Mouse (Mus musculus) layer of hippocampus, adult 9-10 months (tissue): ENCODE results near the gene Obsl1.

Experiments
- DNase-seq: peaks from one replicate; pipeline ENCODE4 v3.0.0; 2022; ENCODE audit warnings: low spot score

Gene Obsl1

DNA sequence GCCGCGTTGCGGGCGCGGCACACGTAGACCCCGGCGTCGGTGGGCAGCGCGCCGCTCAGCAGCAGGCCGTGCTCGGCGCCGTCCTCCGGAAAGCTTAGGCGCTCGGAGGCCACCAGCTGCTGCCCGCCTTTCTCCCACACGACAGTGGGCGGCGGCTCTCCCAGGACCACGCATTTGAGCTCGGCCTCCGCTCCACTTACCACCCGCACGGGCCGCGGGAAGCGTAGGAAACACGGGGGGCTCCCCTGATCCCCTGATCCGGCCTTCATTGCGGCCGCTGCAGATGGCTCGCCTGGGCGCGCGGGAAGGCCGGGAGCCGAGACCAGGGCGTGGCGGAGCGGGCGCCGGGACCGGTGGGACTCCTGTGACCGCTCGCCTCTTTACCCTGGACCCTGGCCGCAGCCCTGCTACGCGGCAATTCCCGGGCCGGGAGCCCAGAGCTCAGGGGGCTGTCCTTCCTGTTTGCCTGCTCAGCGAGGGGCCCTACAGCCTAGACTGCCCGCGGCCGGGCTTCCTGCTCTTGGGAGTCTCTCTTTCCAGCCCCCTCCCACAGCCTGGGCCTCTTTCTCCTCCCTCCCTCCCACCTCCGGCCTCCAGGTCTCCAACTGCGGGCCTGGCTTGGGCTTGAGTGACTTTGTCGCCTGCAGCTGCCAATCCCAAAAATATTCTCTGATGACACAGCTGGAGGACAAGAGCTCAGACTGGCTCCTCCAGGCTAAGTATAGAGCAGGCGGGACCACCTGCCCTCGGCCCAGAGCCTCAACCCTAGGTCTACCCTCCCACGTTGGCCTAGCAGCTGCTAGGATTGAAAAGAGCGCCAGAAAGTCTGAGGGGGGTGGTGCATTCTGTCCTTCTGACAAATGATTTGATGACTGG is at the start of gene Obsl1:
Obsl1 (minus strand) TSS at position 497 of the 876 bp plus-strand sequence.
- DNase-seq, result no peak

DNA sequence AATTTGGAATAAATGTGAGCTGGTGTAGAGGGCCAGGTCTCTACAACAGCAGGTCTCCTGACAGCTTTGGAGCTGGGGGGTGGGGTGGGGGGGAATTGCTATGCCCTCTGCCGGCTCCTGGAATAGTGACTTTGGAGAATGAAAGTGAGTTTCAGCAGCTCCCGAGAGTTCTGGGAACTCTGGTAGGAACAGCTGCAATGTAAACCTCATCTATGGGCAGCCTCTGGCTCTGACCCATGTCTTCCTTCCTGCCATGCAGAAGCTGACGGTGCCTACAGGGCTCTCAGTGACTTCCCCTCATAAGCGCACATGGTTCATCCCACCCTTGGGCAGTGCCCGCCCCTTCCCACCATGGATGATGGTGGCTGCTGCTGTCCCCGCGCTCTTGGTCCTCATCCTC is 49.4 kb upstream of the Obsl1 start:
- no peak for DNase-seq

DNA sequence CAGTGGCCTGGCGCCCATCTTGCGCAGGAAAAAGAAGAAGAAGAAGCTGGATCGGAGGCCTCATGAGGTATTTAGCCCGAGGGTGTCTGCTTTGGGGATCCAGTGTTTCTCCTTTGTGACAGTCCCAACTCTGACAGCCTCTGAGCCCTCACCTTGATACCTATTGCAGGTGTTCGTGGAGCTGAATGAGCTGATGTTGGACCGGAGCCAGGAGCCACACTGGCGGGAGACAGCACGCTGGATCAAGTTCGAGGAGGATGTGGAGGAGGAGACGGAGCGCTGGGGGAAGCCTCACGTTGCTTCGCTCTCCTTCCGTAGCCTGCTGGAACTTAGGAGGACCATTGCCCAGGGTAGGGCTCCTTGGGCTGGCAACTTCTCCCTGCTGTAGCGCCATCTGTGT is 44.3 kb upstream of the Obsl1 start:
- no peak for DNase-seq

DNA sequence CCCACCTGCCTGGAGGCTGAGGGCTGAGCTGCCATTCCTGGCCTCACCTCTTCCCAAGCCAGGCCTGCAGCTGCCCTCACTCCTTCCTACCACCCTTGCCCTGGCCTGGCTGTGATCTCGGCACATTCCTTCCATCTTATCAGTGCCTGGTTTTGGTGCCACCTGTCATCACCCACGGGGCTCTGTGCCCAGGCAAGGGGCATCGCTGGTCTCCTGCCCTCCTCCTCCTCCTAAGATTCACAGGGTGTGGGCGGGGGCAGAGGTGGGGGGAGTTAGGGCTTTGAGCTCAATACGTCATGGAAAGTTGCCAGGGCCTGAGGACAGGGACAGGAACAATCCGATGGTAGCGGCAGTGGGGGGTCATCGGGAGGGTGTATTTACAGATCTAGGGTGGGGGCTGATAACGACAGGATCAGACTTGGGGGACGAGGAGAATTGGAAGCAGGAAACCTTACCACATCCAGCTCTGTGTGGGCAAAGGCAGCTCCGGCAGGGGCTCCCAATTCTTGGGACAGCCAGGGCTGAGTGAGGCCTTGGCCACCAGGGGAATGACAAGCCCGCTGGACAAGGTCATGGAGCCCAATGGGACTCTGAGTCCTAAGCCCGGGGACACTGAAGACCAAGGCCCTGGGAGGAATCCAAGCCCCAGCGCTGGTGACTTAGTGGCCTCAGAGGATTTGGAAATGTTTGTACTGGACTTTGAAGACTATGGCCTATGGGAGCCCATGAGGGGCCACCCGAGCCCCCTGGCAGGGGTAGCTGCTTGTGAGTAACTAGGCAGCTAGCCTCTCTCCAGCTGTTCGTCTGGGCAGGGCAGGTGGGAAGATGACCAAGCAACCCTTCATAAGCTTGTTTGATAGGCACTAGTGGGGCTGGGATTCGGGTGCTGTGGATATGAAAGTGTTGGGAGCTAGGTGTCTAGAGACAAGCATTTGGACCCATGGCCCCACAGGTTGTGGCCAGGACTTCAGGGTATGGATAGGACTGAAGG is 43.3 kb upstream of the Obsl1 start:
- DNase-seq, result no peak

DNA sequence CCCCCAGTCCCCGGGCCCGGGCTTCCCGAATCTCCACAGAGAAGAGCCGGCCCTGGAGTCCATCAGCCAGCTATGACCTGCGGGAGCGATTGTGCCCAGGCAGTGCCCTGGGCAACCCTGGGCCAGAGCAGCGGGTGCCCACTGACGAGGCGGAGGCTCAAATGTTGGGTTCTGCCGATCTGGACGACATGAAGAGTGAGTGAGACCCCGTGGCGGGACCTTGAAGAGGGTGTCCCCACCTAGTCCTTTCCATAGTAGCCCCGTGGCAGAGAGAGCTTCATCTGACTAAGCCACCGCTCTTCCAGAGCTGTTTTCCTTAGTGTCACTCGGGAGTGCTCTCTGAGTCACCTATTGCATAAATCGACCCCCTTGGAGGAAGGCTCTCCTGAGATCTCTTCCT is 42.6 kb upstream of the Obsl1 start:
- DNase-seq, result no peak

DNA sequence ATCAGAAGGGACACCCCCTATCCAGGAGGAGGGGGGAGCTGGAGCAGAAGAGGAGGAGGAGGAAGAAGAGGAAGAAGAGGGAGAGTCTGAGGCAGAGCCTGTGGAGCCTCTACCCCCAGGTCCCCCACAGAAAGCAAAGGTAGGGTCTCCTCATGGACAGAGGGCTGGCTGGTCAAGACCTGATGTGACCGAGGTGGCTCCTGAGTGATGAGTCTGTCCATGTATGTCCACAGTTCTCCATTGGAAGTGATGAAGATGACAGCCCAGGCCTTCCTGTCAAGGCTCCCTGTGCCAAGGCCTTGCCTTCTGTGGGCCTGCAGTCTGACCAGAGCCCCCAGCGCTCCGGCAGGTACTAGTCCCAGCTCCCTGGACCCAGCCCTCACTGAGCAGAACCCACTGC is 41.8 kb upstream of the Obsl1 start:
- no peak for DNase-seq

DNA sequence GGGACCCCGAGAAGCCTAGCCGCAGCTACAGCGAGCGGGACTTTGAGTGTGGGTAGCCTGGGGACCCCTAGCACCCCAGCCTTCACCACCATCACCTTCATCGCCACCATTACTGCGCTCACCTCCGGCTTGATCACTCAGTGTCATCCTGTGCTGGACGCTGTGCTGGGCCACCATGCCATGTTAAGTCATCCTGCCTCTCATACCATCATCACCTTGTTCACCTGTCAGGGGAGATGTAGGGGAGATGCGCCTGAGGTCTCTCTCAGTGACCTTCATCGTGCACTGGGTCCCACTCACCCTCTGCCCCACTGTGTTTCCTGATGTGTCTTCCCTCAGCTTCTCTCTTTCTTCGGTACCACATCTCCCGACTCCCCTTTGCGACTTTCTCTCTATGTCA is 41.1 kb upstream of the Obsl1 start:
- DNase-seq, result no peak

DNA sequence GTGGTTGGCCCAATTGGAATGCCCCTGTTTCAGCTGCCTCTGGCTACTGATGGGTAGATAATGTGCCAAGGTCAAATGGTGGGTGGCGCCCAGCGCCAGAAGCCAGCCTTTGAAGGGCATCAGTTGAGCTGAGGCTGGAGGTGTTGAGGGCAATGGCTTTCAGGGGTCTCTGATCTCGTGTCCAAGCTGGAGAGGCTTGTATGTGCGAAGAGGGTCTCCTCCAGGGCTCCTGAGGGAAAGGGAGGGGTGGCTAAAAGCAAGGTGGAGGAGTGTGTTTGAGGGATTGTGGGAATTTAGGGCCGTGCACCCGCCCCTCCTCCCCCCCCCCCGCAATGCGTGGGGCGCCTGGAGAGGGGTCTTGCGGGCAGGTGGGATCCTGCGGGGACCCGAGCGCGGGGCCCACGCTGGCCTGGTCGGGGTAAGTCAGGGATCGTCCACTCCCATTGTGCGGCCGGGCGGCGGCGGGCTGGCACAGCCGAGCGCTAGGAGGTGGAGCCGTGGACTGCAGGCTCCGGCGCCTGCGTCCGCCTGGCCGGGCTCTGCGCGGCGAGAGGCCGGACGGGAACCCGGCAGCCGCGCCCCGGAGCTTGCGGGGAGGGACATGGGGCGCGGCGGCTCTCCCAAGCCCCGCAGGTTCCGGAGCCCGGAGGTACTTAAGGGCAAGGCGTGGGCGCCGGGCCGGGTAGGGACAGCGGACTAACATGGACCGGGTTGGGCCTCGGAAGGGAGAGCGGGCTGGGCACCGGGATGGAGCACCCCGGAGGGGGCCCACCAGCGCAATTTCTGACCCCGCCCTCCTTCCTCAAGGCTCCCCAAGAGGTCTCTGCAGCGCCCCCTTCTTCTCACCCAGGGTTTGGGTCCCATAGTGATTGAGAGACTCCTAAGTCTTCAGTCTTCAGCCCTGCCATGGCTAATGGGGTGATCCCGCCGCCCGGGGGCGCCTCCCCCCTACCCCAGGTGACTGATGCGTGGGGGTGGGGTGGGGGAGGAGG is 40.0 kb upstream of the Obsl1 start, which contains the start of gene Slc4a3:
Slc4a3 (plus strand) TSS at position 302 of the 992 bp plus-strand sequence.
- DNase-seq, result no peak

DNA sequence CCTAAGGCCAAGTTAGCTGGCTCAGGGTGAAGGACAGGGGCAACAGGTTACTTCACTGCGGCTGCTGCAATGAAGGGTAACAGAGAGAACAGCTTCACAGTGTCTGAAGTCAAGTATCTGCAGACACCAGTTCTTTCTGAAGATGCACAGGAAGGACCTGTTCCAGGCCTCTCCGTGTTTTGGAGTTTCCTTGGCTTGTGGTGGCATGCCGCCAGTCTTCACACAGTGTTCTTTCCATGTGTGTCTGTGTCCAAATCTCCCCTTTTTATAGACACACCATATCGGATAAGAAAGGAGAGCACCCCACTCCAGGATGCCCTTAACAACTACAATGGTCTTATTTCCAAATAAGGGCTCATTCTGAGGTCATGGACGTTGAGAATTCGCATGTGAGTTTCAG is 38.1 kb upstream of the Obsl1 start:
- no peak for DNase-seq

DNA sequence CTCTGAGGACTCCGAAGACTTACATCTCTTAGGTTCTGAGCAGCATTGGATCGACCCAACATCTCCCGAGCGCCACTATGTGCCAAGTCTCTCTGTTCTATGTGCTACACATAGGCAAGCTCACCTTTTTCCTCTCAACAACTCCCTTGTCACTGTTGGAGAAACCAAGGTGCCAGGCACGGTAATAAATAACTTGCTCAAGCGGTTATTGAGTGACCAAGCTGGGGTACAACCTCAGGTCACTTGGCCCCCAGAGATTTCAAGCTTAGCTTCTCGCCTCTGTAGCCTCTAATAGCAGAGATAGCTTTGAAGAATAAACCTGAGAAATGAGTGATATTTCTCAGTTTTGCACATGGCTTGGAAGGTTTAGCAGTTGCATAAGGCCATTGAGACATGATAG is 35.2 kb upstream of the Obsl1 start:
- no peak for DNase-seq

DNA sequence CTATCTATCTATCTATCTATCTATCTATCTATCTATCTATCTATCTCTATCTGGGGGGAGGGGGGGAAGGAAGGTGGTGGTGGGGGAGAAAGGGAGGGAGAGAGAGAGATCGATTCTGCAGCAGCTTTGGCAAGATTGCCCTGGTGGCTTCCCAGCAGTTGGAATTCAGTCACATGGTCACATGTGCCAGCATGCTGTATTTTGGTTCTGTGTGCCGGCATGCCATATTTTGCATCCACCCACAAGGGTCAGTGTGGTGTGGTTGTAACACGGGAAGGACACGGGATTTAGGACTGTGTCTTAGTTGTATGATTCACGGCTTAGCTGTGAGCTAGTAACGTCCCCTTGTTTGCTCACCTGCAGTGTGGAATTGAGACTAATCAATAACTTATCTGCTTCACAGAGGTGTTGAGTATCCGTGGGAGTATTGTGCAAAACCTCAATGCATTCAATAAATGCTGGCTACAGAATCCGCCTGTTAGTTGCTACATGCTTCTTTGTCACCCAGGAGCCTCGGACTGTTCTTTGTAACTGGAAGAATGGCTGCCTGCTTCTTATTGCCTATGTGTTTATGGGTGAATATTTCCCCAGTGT is 32.4 kb upstream of the Obsl1 start:
- DNase-seq, result no peak

DNA sequence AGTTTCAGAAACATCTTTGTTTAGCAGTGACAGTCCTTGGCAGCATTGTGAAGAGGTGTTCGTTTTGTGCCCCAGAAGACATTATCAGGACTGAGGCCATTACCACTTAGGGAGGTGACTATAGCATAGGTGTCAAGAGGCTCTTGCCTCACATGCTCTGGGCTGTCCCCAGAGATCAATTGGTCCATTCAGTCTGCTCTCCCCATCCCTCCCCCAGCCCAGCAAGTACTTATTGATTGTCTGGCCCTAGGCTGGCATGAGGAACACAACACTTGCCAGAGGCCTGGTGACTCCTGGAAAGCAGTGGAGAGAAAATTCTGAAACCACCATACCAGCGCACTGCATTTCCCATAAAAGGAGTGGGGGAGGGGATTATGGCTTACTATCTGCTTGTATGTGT is 31.3 kb upstream of the Obsl1 start:
- DNase-seq, result no peak

DNA sequence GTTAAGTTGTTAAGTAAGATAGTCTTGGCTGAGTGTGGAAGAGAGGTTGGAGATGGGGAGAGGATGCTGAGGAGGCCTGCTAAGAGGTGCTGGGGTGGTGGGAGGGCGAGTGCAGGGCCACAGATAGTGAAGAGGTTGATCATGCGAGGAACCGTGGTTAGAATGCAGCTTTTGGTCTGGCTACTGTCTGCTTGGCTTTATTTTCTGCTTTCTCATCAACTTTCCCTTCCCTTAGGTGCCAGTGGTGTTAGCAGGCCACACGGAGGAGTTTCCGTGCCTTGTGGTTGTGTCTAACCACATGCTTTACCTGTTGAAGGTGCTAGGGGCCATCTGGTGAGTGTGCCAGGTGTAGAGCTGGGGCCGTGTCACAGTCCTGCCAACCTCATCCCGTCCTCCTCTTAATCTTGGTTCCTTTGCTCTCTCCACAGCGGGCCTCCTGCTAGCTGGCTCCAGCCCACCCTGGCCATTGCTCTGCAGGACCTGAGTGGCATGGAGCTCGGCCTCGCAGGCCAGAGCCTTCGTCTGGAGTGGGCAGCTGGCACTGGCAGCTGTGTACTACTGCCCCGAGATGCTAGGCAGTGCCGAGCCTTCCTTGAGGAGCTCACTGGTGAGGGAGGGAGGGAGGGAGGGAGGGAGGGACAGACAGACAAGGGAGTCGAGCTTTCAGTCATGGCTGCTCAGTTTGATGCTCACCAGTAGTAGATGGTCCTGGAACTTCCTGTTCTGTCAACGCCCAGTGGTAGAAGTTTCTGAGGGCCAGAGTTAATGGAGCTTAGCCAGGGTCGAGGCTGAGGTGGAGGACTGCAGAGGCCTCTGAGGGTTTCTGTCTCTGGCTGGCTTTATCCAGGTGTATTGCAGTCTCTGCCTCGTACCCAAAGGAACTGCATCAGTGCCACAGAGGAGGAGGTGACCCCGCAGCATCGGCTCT is 27.3 kb upstream of the Obsl1 start:
- no peak for DNase-seq

DNA sequence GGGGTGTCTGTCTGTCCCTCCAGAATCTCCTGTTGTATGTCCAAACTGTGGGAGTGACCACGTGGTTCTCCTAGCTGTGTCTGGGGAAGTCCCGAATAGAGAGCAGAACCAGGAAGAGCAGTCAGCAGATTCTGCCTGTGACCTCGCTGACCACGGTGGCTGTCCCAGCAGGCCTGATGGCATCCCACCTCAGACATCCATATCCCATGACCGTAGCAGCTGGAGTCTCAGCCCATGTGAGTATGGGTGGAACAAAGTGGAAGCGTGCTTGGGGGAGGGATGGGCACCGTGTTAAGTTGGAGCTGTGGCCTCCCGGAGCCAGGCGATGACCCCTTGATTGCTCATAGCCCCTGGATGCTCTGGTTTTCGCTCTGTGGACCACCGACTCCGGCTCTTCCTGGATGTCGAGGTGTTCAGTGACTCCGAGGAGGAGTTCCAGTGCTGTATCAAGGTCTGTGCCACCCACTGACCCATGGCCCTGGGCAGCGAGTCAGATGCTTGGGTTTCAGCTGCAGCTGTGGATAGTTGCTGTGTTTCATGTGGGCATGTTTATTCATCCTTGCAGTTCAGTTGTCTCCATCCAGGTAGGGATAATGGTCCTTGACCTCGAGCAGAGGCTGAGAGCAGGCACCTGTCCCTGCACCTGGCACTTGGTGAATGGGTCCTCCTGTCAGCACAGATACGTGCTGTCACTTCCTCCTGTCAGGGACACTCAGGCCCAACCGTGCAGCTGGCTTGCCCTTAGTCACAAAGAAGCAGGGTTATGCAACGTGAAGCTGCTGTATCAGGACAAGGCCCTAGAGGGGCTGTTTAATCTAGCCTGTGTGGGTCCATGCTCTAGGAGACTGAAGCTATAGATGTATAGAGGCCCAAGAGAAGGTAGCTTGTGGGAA is 26.3 kb upstream of the Obsl1 start:
- no peak for DNase-seq

DNA sequence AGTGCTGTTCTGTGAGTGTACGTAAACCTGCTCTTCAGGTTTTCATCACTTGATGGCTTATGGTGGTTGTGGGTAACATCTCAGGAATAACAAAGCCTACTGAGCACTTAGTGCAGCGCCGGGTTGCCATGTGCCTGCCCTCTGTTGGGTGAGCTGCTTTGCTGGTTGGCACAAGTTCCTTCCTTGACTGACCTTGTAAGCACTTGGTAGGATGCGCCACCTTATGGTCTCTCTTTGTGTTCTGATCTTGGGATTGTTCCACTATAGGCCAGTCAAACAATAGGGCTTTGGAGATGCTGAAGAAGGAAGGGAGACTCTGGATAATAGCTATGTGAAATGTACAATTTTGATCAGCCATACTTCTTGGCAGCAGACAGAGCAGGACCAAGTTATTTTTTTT is 24.3 kb upstream of the Obsl1 start:
- no peak for DNase-seq

DNA sequence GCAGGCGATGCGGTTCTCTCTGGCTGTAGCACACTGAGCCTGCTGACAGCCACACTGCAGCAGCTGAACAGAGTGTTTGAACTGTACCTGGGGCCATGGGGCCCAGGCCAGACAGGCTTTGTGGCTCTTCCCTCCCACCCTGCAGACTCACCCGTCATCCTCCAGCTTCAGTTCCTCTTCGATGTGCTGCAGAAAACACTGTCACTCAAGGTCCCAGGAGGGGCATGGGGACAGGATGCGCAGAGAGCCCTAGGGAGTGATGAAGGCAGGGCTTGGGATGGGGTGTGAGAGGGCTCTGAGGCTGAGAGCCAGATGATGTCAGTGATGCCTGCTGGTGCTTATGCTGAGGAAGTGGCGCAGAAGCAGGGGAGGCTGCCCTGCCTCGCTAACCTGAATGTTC is 18.4 kb upstream of the Obsl1 start:
- no peak for DNase-seq

DNA sequence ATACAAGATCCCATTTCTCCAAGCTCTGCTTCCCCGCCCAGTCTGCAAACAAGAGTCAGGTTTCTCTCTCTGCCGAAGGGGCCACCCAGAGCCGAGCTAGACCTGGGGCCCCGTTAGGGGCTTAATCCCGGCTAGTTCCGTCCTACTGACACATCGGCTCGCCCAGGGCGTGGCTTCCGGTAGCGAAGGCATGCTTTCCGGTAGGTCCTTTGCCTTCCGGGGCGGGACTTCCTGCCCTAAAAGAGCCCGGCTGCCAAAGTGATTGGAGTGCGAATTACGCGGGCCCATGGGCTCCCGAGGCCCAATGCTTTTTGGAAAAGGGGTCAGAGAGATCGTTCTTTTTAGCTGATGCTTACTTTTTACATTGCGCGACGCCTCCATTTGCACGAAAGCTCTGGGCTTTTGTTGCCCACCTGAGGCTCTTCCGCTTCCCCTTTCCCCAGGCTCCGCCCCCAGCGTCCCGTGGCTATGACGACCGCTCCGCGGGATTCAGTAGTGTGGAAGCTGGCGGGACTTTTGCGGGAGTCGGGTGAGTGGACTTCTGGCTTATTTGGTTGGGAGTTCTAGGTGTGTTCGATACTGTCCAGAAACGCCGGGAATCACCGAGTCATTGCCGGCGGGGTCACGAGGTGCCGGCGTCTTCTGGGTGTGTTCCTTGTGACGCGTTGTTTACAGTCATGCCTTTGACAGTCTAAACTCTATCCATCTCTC is 15.2 kb upstream of the Obsl1 start, which contains the start of gene Stk11ip:
Stk11ip (plus strand) TSS at position 209 of the 711 bp plus-strand sequence.
- DNase-seq, result peak; percentile 89

DNA sequence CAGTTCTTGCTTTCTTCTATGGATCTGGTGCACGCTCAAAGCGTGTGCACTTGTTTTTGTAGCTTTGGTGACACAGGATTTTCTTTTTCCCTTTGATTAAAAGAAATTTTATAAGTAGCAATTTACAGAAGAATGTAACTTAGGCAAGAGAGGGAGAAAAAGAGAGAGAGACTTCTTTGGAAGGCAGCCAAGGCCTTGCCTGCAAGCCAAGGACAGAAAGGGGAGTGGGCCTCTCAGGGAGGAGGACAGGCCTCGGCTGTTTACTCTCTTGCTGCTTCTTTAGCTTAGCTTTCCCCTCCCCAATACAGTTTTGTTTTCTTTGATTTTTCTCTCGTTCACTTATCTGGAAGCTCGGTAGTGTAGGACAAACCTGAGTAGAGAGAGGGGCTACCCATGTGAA is 13.3 kb upstream of the Obsl1 start:
- DNase-seq, result no peak
